Mouse (Mus musculus): ENCODE measurements around the gene Cry2. TPM values are rescaled to one million over a fixed set of nuclear protein-coding genes. Genes with fewer than 3 reads are reported as not detected.
"Not testable (repeated sequence)": the region's sequence is repeated elsewhere in the genome, so short reads cannot be mapped to it uniquely, and the experiment has no call there.

The Cry2 gene
- total RNA-seq (2021): 100 to 1,000 TPM; 124 to 136 TPM
- long read RNA-seq, experiment 1, transcript Cry2-201 (12 exons, 3,976 nt): major isoform, 194 of 255 reads
- long read RNA-seq, experiment 1, partial matches to known transcripts: 18 of 255 reads
- long read RNA-seq, experiment 1, other reads (novel, unspliced or antisense): 42 of 255 reads
- long read RNA-seq, experiment 2, transcript Cry2-201 (12 exons, 3,976 nt): major isoform, 62 of 100 reads
- long read RNA-seq, experiment 2, partial matches to known transcripts: 30 of 100 reads
- long read RNA-seq, experiment 2, other reads (novel, unspliced or antisense): 7 of 100 reads

GRCm38 (mm10) chr2:92433578-92434374 is at the start of gene Cry2:
Gene Cry2 (minus strand): TSS chr2:92434043.
- DNase-seq (ENCODE audit: low spot score in 2 of 2): peak; percentile 98 to 99

DNA sequence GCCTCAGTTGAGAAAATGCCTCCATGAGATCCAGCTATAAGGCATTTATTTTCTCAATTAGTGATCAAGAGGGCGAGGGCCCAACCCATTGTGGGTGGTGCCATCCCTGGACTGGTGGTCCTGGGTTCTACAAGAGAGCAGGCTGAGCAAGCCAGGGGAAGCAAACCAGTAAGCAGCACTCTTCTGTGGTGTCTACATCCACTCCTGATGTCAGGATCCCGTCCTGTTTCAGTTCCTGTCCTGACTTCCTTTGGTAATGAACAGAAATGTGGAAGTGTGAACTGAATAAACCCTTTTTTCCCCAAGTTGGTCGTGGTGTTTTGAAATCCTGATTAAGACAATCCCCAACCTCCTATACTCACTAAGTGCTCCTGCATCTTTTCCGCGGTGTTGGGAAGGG is 49.7 kb upstream of the Cry2 start:
- DNase-seq (ENCODE audit: low spot score in 2 of 2): no peak

- DNase-seq (ENCODE audit: low spot score in 2 of 2): no peak
Measured at GRCm38 (mm10) chr2:92482551-92482950, 48.7 kb upstream of the Cry2 start.

- DNase-seq (ENCODE audit: low spot score in 2 of 2): no peak
Measured at GRCm38 (mm10) chr2:92478313-92478688, 44.5 kb upstream of the Cry2 start.

- peak in 1 of 2 experiments; percentile 49 for DNase-seq (ENCODE audit: low spot score in 2 of 2)
Measured at GRCm38 (mm10) chr2:92477672-92478312, 43.9 kb upstream of the Cry2 start.

DNA sequence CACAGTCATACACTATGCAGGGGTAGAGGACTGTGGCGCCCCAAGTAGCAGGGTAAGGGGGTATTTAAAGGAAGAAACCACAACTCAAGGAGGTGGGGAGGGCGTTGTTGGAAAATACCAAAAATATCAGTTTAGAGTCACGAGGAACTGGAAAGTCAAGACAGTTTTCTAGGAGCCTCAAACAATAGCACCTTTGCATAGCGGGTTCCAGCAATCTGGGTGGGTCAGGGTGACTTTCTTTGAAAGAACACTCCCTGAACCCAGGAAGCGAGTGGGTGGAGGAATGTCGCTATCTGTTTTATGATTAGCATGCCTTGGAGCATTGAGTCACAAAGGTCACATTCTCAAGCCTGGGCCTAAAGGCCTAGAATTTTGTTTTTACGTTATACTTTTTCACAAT is 42.7 kb upstream of the Cry2 start:
- DNase-seq (ENCODE audit: low spot score in 2 of 2): not testable (repeated sequence)

DNA sequence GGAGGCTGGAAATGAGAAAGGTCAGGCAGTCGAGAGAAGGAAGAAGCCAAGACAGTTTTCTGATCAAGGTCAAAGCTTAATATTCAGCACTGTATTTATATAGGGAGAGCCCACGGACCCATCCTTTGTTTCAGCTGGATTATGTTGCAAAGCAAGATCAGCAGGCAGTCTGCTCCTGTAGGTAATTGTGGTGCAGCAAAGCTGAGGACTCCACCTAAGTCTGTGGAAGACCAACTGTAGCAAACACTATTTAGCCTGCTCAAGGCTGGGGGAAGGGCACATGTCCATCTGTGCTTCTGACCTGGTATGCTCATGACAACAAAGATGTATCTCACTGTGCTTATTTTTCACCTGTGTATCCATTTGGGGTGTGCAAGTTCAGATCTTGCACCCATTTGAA is 41.9 kb upstream of the Cry2 start:
- no peak for DNase-seq (ENCODE audit: low spot score in 2 of 2)

- no peak for DNase-seq (ENCODE audit: low spot score in 2 of 2)
Measured at GRCm38 (mm10) chr2:92474920-92475319, 41.1 kb upstream of the Cry2 start.

GRCm38 (mm10) chr2:92471886-92472670 is 38.2 kb upstream of the Cry2 start:
- no peak for DNase-seq (ENCODE audit: low spot score in 2 of 2)

DNA sequence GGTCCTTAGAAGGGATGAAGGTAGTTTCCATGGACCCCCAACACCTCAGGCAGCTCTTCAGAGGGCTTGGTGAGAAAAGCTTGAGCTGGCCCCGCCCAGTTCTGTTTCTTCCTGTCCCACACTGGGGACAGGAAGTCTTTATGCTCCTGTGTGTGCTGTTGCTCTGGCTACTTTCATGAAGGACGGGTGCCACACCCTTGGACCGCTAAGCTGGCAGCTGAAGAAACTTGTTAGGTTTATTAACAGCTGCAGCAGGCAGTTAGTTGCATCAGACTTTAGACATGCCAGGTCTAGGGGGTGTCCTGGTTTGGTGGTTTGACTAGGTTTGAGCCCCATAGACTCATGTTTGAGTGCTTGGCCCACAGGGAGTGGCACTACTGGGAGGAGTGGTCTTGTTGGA is 30.8 kb upstream of the Cry2 start:
- no peak for DNase-seq (ENCODE audit: low spot score in 2 of 2)

GRCm38 (mm10) chr2:92461215-92461614 is 27.4 kb upstream of the Cry2 start:
- DNase-seq (ENCODE audit: low spot score in 2 of 2): no peak

DNA sequence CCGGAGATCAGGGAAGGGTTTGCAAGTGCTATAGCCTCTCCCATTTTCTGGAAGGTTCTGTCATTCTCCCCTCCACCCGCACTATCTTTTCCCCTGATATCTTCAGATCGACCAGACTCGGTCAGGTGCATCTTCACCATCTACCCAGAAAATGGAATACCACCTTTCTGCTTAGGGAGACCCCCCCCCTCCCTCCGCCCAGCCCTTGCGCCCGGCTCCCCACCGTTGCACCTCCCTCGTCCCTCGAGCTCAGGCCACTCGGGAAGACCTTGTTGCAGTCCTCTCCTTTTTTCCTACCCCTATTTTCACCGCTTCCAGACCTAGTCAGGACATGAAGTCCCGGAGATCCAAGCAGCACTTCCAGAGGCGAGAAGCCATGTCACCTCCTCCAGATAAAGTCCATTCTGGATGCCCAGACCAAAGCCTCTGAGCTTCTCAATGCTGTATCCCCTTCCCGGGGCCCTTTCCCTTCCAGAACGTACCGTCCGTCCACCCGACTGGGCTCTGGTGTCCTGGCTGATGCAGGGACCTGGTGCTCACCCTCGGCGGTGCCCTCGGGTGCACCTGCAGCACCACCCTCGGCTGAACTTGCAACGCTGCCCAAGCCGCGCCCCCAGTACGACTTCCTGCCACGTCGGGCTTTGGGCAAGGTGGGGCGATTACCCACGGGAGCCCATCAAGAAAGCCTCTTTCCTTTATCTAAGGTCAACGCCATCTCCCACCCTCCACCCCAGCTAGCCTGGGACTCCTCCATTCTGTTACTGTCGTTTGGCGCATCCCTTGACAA is 26.3 kb upstream of the Cry2 start, which contains the start of gene Slc35c1:
TSS of gene Slc35c1 (minus strand) at position 618 of the 787 bp plus-strand sequence.
- no peak for DNase-seq (ENCODE audit: low spot score in 2 of 2)

DNA sequence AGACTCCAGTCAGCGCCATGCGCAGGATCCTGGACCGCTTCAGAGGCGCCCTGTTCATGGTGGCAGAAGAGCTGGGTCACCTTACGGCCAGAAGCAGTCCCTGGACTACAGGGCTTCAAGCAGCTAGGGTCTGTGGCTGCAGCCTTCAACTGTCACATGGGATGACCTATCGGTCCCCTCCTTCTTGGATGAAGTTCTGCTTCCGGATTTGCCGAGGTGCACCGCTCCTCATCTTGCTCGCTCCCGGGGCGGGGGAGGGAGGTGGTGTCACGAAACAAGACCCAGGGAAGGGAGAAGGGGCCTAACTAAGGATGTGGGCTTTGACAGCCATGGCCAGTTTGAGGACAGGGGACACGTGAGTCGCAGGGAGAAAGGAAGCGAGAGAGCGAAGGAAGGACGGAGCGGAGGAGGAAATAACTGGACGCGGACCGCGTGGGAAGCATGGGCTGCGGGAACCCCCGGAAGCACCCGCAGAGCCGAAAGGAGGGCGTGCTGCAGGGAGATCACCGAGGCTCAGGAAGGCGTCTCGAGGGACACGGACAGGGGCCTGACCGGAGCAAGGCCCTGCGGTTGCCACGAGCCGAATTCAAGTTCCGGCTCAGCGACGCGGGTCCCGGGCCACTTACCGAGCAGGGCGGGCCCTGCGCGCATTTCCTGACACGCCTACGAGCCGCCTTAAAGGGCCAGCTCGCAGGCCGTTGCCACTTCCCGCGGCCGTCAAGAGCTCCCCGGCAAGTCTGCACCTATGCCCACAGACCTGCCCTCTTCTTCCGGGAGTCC is 25.5 kb upstream of the Cry2 start:
- DNase-seq (ENCODE audit: low spot score in 2 of 2): peak; percentile 75 to 86

GRCm38 (mm10) chr2:92458481-92458880 is 24.6 kb upstream of the Cry2 start:
- no peak for DNase-seq (ENCODE audit: low spot score in 2 of 2)

DNA sequence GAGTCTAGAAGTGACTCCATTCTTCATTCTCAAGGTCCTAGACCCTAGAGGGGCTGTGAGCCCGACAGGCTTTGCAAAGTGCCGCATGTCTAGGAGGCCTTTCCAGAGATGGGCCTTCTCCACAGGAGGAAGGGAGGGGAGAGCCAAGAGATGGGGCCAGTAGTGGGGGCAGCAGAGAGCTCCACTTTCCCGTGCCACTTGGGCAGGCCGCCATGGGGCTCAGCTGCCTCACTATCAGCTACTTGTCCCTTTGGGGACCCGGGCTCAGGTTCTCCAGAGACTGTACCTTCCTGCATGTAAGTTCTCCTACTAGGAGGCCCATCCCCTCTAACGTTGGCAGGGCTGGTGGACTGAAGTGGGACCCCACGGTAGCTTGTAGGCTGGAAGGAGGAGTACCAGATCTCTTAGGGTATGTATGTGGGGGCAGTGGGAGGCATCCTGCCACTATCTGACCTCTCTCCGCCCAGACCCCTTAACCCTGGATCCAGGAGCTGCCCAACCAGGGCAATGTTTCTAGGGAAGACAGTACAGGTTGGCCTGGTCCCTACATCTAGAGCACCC is 23.2 kb upstream of the Cry2 start:
- no peak for DNase-seq (ENCODE audit: low spot score in 2 of 2)

DNA sequence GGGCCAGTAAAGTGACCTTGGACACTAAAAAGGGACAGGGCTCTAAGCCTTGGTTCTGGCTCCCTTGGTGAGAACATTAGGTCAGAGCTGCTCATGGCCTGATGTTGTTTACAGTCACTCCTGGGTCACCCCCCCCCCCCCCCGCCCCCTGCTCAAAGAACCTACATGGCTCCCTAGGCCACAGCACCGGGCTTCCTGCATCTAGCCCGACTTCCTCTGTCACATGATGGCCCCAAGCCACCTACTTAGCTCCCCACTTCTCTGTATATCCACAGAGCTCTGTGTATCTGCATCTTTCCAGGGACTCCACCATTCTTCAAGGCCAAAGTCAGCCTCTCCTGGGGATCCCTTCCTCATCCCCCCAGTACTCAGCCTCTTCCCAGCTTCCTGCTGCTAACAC is 21.9 kb upstream of the Cry2 start:
- DNase-seq (ENCODE audit: low spot score in 2 of 2): no peak

GRCm38 (mm10) chr2:92454166-92454565 is 20.3 kb upstream of the Cry2 start:
- no peak for DNase-seq (ENCODE audit: low spot score in 2 of 2)

DNA sequence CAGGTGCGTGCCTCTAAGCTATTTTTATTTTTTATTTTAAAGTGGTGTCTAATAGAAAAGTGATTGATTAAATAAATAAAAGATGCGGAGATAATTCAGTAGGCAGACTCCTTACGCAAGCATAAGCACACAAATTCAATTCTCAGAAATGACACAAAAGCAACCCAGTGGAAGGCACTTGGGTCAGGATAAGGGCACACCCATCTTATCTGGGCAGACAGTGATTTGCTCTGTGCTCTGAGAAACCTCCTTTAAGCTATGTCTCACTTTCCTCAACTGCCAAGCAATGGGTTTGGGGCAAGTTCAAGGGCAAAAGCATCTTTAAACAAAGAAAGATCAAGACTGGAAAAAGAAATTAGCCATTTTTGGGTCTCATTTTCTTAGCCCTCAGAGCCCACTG is 17.3 kb upstream of the Cry2 start:
- DNase-seq (ENCODE audit: low spot score in 2 of 2): no peak

GRCm38 (mm10) chr2:92447121-92447740 is 13.4 kb upstream of the Cry2 start:
- no peak for DNase-seq (ENCODE audit: low spot score in 2 of 2)
